Mouse (Mus musculus) liver, postnatal 0 days (tissue): ENCODE measurements around the gene Zfp575.

Source experiments
- CTCF ChIP-seq: sonication (generic); IDR thresholded peaks from 2 replicates; pipeline ENCODE4 v1.5.1; 2016; ENCODE audit warnings: antibody characterized with exemption, low read depth
- EP300 ChIP-seq: IDR thresholded peaks from 2 replicates; pipeline ENCODE4 v1.6.1; 2016; ENCODE audit warnings: antibody characterized with exemption, low read depth, mild to moderate bottlenecking

DNA sequence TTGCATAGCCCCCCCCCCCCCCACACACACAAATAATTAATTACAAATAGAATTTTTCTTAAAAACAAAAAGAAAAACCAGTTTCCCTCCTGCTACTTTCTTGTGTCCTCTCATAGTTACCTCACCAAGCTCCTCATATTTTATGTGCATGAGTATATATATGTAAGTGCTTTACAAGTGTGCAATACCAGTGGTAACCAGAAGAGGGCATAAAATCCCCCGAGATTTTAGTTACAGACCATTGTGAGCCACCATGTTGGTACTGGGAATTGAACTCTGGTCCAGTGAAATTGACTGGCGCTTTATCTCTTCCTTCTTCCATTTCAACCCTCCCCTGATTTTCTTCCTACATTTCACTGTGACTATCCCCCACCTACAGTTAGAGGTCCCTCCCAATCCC lies 42.9 kb downstream of the Zfp575 start:
- TF ChIP-seq CTCF (peak; percentile 47), EP300 (no peak)
